Mouse (Mus musculus) limb, embryonic 15.5 days (tissue): ENCODE data around the gene Prss53. TPM values are rescaled to one million over a fixed set of nuclear protein-coding genes. Genes with fewer than 3 reads are reported as not detected.
"Not testable (repeated sequence)": the region's sequence is repeated elsewhere in the genome, so short reads cannot be mapped to it uniquely, and the experiment has no call there.

ENCODE experiments used
- ATAC-seq: fragments of 200-750 bp; cut with Nextera tagmentation; 2 replicates; pipeline ENCODE4 v1.8.0; 2017; ENCODE audit warnings: low read depth, moderate TSS enrichment; ENCODE audit not compliant: insufficient number of reproducible peaks, low FRiP score, low TSS enrichment
- H3K27ac ChIP-seq: fragments of 300-500 bp; sonication (generic); 2 replicates; pipeline ENCODE4 v1.5.1; 2015; ENCODE audit warnings: moderate library complexity, mild to moderate bottlenecking, inconsistent platforms
- H3K27me3 ChIP-seq: fragments of 300-500 bp; sonication (generic); 2 replicates; pipeline ENCODE4 v1.6.1; 2015; ENCODE audit warnings: inconsistent platforms
- H3K36me3 ChIP-seq: fragments of 300-500 bp; sonication (generic); 2 replicates; pipeline ENCODE4 v1.6.1; 2015; ENCODE audit warnings: inconsistent platforms
- H3K4me1 ChIP-seq: fragments of 300-500 bp; sonication (generic); 2 replicates; pipeline ENCODE4 v1.6.1; 2015; ENCODE audit warnings: inconsistent platforms
- H3K4me2 ChIP-seq: fragments of 300-500 bp; sonication (generic); 2 replicates; pipeline ENCODE4 v1.6.1; 2015; ENCODE audit warnings: mild to moderate bottlenecking, inconsistent platforms
- H3K4me3 ChIP-seq: fragments of 300-500 bp; sonication (generic); 2 replicates; pipeline ENCODE4 v1.5.1; 2015; ENCODE audit warnings: mild to moderate bottlenecking, inconsistent platforms
- H3K9ac ChIP-seq: fragments of 300-500 bp; sonication (generic); 2 replicates; pipeline ENCODE4 v1.6.1; 2015; ENCODE audit warnings: inconsistent platforms
- H3K9me3 ChIP-seq: fragments of 300-500 bp; sonication (generic); 2 replicates; pipeline ENCODE4 v1.6.1; 2016; ENCODE audit warnings: inconsistent platforms
- WGBS: fragments of 180-500 bp; shearing (Covaris S2); methylation state at CpG from one replicate; pipeline ENCODE4 v1.1.7; 2015; 5-methylcytosine and 5-hydroxymethylcytosine counted together
- polyA plus RNA-seq: library from polyadenylated mRNA; unstranded; fragments of >200 nt; fragmentation: Nextera tagmentation; extraction: Ambion mirVana; gene quantifications from 2 replicates; pipeline ENCODE4 v1.2.1, GENCODE M21; 2015

Gene Prss53
- polyA plus RNA-seq, 1 experiment from 2014 or later, result 2.4 TPM

DNA sequence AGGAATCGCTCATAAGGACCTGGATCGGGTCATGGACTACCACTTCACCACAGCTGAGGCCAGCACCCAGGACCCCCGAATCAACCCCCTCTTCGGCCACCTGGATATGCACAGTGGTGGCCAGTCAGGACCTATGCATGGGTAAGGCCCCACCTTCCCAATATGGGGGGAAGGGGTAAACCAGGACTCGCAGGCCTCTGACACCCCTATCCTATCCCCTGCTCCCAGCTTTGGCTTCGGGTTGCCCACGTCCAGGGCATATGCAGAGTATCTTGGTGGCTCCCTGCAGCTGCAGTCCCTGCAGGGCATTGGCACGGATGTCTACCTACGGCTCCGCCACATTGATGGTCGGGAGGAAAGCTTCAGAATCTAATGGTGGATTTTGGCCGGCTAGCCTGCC lies 17.2 kb upstream of the Prss53 start:
- H3K9me3 ChIP-seq, result no peaks in the 10 kb centered on the region
- no peak overlapping the region for H3K27ac ChIP-seq
- no peak overlapping the region for H3K4me2 ChIP-seq
- ATAC-seq, result no peak
- H3K36me3 ChIP-seq, result peaks cover 50% of the 10 kb centered on the region
- peaks cover 14% of the 10 kb centered on the region for H3K4me1 ChIP-seq
- H3K9ac ChIP-seq, result no peak overlapping the region
- H3K4me3 ChIP-seq, result no peak overlapping the region
- H3K27me3 ChIP-seq, result no peaks in the 10 kb centered on the region
- WGBS, result 95% methylated on average over 12 of the region's 12 CpGs

DNA sequence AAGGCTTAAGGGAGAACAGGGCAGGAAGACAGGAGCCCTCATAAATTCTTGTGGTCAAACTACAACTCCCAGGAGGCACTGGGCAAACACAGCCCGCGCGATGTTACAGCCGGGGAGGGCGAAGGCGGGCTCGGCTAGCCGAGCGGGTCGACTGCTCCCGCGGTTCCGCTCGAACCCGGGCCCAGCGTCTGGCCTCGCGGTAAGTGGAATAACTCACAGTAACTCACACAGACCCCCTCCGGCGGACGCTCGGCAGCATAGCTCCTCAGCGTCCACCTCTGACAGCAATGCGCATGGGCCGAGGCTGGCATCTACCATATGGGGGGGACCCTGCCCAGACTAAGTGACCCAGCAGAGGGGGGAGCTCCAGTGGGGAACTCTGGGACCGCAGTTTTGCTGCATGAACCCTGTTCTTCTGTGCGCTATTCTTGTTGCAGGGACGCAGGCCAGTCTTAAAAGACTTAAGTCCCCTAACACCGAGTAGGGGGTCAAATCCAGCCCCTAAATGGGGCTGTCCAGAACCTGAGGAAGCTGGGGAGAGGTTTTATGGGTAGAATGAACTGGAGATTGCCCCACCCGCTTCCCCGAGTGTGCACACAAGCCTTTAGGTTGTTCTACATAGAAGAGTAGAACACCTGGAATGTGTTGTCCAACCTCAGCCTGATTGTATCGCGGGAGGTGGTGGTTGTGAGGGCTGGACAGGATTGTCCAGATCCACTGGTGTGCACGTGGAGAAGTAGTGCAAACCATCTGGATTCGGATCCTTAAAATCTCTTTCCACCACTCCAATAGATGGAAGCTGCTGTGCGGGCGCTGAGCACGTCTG lies 13.4 kb upstream of the Prss53 start, which contains the start of gene Bckdk:
Gene Bckdk, plus strand, starts transcription at position 112 of the 826 bp plus-strand sequence.
- H3K27ac ChIP-seq, result peak within 1 kb of the TSS; percentile 88
- peak within 1 kb of the TSS; percentile 62 for H3K4me3 ChIP-seq
- ATAC-seq, result peak; percentile 81
- 4% methylated on average over 38 of the region's 38 CpGs for WGBS
- H3K36me3 ChIP-seq, result peaks cover 41% of the 10 kb centered on the region
- peaks cover 10% of the 10 kb centered on the region for H3K4me1 ChIP-seq
- H3K9ac ChIP-seq, result peak within 1 kb of the TSS; percentile 66
- H3K27me3 ChIP-seq, result no peaks in the 10 kb centered on the region
- no peaks in the 10 kb centered on the region for H3K9me3 ChIP-seq
- peak within 1 kb of the TSS; percentile 74 for H3K4me2 ChIP-seq

DNA sequence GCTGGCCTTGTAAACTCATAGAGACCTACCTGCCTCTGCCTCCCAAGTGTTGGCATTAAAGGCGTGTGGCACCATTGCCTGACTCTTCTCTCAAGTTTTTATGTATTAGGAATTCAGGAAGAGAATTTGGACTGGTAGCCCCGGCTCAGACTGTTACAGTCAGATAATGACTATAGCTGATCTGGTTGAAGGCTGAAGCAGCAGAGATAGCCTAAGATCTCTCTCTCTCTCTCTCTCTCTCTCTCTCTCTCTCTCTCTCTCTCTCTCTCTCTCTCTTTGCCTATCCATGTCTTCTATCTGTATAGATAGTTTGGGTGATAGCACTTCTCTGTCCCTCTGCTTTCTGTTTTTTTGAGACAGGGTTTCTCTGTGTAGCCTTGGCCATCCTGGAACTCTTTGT lies 11.0 kb upstream of the Prss53 start:
- Histone ChIP-seq H3K9ac (no peak overlapping the region), H3K4me1 (peaks cover 10% of the 10 kb centered on the region), H3K4me2 (no peak overlapping the region), H3K27me3 (no peaks in the 10 kb centered on the region), H3K36me3 (peaks cover 16% of the 10 kb centered on the region), H3K27ac (no peak overlapping the region), H3K9me3 (no peaks in the 10 kb centered on the region), H3K4me3 (no peak overlapping the region)
- 78% methylated on average over 2 of the region's 2 CpGs for WGBS
- ATAC-seq, result no peak

DNA sequence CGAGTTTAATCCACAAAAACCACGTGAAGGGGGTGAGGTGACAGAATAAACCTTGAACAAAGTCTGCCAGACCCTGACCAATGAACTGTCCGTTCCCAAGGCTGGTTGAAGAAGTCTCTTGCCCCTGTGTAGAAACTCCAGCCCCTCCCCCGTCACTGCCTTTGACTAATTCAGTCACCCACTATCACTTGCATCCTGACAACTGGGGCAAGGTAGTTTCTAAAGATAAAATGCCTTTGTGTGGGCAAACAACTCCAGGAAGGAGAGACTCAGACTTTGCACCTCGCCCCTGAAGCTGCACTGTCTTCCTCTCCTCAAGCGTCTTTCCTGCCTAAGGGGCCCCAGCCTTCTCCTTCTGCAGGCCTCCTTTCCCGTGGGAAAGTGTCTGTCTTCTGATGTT lies 9.2 kb upstream of the Prss53 start:
- no peaks in the 10 kb centered on the region for H3K27me3 ChIP-seq
- no peak overlapping the region for H3K9ac ChIP-seq
- no peaks in the 10 kb centered on the region for H3K36me3 ChIP-seq
- no peak overlapping the region for H3K27ac ChIP-seq
- H3K4me1 ChIP-seq, result peaks cover 6% of the 10 kb centered on the region
- WGBS, result 40% methylated on average over 7 of the region's 7 CpGs
- H3K4me2 ChIP-seq, result no peak overlapping the region
- no peak for ATAC-seq
- H3K9me3 ChIP-seq, result no peaks in the 10 kb centered on the region
- H3K4me3 ChIP-seq, result no peak overlapping the region

DNA sequence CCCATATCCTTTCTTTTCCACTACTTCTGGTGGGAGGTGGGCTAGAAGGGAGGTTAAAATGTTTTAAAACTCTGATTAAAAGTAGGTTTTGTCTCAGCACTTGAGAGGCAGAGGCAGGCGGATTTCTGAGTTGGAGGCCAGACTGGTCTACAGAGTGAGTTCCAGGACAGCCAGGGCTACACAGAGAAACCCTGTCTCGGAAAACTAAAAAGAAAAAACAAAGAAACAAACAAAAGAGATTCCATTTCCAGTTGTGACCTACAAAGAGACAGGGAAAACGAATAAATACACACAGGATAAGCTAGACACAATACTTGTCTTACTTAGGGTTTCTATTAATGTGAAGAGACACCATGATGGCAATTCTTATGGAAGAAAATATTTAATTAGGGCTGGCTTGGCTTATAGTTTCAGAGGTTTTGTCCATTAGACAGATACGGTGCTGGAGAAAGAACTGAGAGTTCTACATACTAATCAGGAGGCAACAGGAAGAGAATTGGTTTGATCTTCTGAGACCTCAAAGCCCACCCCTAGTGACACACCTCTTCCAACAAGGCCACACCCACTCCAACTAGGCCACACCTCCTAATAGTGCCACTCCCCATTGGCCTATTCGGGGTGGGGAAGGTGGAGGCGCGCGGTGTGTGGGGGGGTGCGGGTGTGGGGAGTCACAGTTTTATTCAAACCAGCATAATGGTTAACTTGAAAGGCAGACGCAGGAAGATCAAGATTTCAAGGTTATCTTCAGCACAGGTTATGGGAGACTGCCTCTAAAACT lies 7.6 kb upstream of the Prss53 start:
- ATAC-seq, result no peak
- Histone ChIP-seq H3K36me3 (no peaks in the 10 kb centered on the region), H3K27me3 (no peaks in the 10 kb centered on the region)

DNA sequence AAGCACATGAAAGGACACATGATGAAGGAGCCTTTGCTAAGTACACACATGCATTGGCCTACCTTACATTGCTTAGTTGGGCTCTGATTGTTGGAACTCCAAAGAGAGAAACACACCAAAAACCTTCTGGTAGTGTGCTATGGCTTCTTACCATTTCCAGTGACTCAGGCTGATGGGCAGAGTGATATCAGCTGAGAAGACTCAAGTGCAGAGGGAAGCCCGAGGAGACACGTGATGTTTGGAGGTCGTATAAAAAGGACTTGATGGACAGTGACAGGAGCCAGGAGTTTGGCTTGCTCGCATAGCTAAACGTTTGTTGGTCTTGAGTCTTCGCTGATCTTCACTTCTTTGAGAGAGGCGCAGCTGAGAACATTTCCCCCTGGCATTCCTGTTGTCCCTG lies 6.8 kb upstream of the Prss53 start:
- no peak for ATAC-seq
- Histone ChIP-seq H3K9ac (no peak overlapping the region), H3K4me2 (no peak overlapping the region), H3K4me1 (peaks cover 10% of the 10 kb centered on the region), H3K4me3 (no peak overlapping the region), H3K36me3 (peaks cover 7% of the 10 kb centered on the region), H3K27ac (no peak overlapping the region), H3K27me3 (no peaks in the 10 kb centered on the region), H3K9me3 (no peaks in the 10 kb centered on the region)
- 84% methylated on average over 7 of the region's 7 CpGs for WGBS

More for the DNA sequence above, 7.6 kb upstream of the Prss53 start:
- 30% methylated on average over 10 of the region's 10 CpGs for WGBS
- no peak overlapping the region for H3K9ac ChIP-seq
- no peak overlapping the region for H3K4me3 ChIP-seq
- H3K27ac ChIP-seq, result no peak overlapping the region
- H3K4me1 ChIP-seq, result peaks cover 10% of the 10 kb centered on the region
- H3K4me2 ChIP-seq, result no peak overlapping the region
- H3K9me3 ChIP-seq, result no peaks in the 10 kb centered on the region

DNA sequence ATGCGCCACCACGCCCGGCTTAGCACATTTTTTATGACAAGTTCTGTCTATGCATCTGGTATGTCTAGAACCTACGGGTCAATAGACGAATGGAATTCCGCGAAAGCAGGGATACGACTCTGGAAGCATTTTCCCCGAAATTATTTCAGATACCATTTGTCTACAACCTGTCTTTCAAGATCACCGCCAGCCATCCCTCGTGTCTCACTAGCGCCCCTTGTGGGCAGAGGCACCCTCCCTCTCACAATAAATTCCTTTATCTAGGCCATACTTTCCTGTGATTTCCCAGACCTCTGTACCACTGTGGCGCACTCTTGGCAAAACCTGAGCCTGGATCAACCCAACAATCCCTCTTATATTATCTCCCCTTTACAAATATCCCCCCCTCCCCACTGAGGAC lies 5.6 kb upstream of the Prss53 start:
- Histone ChIP-seq H3K36me3 (peaks cover 19% of the 10 kb centered on the region), H3K9me3 (no peaks in the 10 kb centered on the region), H3K27me3 (no peaks in the 10 kb centered on the region), H3K27ac (no peak overlapping the region), H3K9ac (no peak overlapping the region), H3K4me2 (no peak overlapping the region), H3K4me3 (no peak overlapping the region), H3K4me1 (peaks cover 10% of the 10 kb centered on the region)
- ATAC-seq, result no peak
- 60% methylated on average over 13 of the region's 13 CpGs for WGBS

DNA sequence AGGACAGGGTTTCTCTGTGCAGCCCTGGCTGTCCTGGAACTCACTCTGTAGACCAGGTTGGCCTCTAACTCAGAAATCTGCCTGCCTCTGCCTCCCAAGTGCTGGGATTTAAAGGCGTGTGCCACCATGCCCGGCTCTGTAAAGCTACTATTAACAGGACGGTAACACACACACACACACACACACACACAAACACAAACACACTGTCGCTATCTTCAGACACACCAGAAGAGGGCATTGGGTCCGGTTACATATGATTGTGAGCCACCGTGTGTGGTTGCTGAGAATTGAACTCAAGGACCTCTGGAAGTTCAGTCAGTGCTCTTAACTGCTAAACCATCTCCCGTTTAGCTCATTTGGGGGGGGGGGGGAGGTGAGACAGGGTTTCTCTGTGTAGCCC lies 5.1 kb upstream of the Prss53 start:
- not testable (repeated sequence) for ATAC-seq, H3K9me3 ChIP-seq, H3K9ac ChIP-seq, H3K27me3 ChIP-seq, H3K4me1 ChIP-seq
- Histone ChIP-seq H3K36me3 (peaks cover 24% of the 10 kb centered on the region), H3K27ac (peak overlapping the region; percentile 47; the same call in 1 of the 2 replicates), H3K4me2 (peak overlapping the region; percentile 79), H3K4me3 (peak overlapping the region; percentile 74)
- 76% methylated on average over 7 of the region's 7 CpGs for WGBS

DNA sequence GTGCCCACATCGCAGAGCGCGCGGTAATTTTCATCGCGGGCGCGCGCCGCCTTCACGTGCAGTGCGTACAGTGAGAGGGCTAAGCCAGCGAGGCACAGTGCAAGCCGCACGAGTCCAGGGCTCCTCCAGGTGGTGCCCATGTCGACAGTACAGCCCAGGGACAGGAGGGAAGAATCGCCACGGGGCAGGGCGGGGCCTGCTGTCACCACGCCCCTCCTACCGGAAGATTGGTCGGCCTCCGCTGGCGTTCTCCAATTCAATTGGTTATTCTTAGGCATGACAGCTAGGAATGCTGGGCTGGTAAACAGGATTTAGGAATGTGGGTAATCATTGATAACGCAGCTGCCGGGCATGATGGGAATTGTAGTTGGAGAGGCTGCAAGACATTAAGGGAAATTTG lies 4.7 kb upstream of the Prss53 start, which contains the start of the genes Gm21974 and Vkorc1:
Gene Gm21974, minus strand, starts transcription at position 13 of the 400 bp plus-strand sequence.
Gene Vkorc1, minus strand, starts transcription at position 176 of the 400 bp plus-strand sequence.
- ATAC-seq, result peak; percentile 94
- H3K4me3 ChIP-seq, result peak within 1 kb of the TSS; percentile 74
- H3K9ac ChIP-seq, result peak within 1 kb of the TSS; percentile 74
- H3K9me3 ChIP-seq, result no peaks in the 10 kb centered on the region
- under 1% methylated on average over 26 of the region's 26 CpGs for WGBS
- H3K27me3 ChIP-seq, result no peaks in the 10 kb centered on the region
- H3K36me3 ChIP-seq, result peaks cover 28% of the 10 kb centered on the region
- peak within 1 kb of the TSS; percentile 90 for H3K27ac ChIP-seq
- peaks cover 13% of the 10 kb centered on the region for H3K4me1 ChIP-seq
- H3K4me2 ChIP-seq, result peak within 1 kb of the TSS; percentile 79

DNA sequence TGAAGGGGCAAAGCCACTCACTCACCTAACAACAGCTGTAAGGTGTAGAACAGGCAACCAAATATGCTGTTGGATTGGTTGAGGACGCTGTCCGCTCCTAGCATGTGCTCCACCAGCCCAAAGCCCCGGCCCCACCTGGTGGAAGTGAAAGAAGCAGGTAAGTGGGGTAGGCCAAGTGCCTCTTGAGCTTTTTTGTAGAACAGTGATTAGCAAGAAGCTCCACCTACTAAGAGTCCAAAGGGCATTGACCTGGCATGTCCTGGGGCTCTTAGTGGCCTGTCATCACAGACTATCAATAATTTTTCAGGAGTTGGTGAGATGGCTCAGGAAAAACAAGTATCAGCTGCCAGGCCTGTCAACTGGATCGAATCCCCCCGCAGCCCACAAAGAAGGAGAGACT lies 3.7 kb upstream of the Prss53 start:
- peaks cover 19% of the 10 kb centered on the region for H3K4me1 ChIP-seq
- no peak overlapping the region for H3K9ac ChIP-seq
- H3K27me3 ChIP-seq, result no peaks in the 10 kb centered on the region
- H3K27ac ChIP-seq, result peak overlapping the region; percentile 90; the same call in 1 of the 2 replicates
- peak overlapping the region; percentile 79 for H3K4me2 ChIP-seq
- H3K9me3 ChIP-seq, result no peaks in the 10 kb centered on the region
- H3K4me3 ChIP-seq, result peak overlapping the region; percentile 74
- 66% methylated on average over 5 of the region's 5 CpGs for WGBS
- H3K36me3 ChIP-seq, result peaks cover 37% of the 10 kb centered on the region
- ATAC-seq, result no peak

DNA sequence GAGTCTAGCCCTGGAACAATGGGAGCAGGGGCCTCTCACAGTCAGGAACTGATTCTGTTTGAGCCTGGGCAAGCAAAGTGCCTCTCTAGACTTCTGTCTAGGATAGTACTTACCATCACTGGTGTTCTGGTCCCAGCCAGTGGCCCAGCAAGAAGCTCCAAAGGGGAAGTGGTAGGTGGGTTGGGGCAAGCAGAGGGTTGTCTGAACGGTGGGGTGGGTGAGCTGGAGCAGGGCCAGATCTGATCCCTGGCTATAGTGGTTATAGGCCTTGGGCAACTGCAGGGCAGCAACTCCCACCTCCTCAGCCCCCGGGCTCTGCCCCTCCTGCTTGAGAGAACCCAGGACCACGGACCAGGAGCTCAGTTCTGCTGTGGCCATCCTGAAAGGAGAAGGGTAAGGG lies 1.9 kb downstream of the Prss53 start:
- no peak for ATAC-seq
- H3K4me2 ChIP-seq, result no peak overlapping the region
- H3K36me3 ChIP-seq, result peaks cover 91% of the 10 kb centered on the region
- H3K9ac ChIP-seq, result no peak overlapping the region
- peaks cover 28% of the 10 kb centered on the region for H3K4me1 ChIP-seq
- no peaks in the 10 kb centered on the region for H3K27me3 ChIP-seq
- H3K27ac ChIP-seq, result no peak overlapping the region
- WGBS, result 62% methylated on average over 3 of the region's 3 CpGs
- no peaks in the 10 kb centered on the region for H3K9me3 ChIP-seq
- H3K4me3 ChIP-seq, result no peak overlapping the region

DNA sequence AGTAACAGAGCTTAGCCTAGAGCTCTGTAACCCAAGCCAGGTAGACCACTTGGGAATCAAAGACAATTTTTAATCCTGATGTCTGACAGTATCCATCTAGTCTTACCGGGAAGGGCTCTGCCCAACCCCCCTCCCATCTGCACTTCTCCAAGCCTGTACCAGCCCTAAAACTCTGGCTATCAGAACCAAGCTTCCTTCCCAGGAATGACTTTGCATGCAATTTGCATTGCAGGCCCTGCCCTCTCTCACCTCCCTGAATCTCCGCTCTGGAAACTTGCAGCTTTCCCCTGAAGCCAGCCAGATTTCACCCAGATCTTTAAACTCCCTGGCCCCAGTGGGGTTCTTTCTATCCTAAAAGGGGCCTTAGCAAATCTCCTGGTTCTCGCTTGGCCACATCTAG lies 3.0 kb downstream of the Prss53 start:
- 66% methylated on average over 3 of the region's 3 CpGs for WGBS
- H3K4me2 ChIP-seq, result no peak overlapping the region
- H3K27me3 ChIP-seq, result no peaks in the 10 kb centered on the region
- ATAC-seq, result no peak
- H3K36me3 ChIP-seq, result peaks cover 97% of the 10 kb centered on the region
- no peak overlapping the region for H3K4me3 ChIP-seq
- peaks cover 36% of the 10 kb centered on the region for H3K4me1 ChIP-seq
- no peaks in the 10 kb centered on the region for H3K9me3 ChIP-seq
- H3K9ac ChIP-seq, result no peak overlapping the region
- no peak overlapping the region for H3K27ac ChIP-seq
